Mouse (Mus musculus) hindlimb bud, embryonic 11.5 days (tissue): ENCODE measurements around the gene D17H6S53E.

Source experiments
- DNase-seq: peaks from one replicate; pipeline ENCODE4 v3.0.0-alpha.2; 2012; ENCODE audit warnings: low read depth, low spot score; ENCODE audit errors: extremely low spot score

The D17H6S53E gene

DNA sequence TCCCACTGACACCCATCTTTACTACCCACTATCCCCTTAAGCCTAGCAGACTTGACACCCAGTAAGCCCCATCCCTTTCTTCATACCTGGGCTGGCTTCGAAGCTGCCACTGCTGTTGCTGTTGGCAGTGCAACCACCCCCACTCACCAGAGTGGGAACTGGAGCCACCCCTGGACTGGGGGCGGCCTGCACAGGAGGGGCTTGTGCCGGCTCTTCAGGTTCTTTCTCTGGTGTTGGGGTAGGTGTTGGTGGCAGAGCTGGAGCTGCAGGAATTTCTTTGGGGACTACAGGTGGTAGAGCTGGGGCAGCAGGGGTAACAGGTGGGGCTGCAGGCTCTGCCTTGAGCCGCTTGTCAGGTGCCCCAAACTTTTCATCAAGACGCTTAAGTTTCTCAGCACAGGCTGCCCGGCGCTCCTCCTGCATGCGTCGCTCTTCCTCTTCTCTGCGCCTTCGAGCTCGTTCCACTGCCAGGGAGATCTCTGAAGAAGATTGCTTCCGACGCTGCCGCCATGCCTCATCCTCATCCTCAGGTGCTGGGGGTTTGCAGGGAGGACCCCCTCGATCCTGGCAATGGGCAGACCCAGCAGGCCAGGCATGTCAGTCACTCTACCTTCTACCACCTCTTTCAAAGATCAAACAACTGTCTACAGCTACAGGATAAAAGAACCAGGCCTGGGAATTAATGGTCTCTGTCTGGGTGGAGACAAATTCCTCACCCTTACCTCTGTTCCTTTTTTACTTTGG lies 32.8 kb downstream of the D17H6S53E start:
- no peak for DNase-seq

DNA sequence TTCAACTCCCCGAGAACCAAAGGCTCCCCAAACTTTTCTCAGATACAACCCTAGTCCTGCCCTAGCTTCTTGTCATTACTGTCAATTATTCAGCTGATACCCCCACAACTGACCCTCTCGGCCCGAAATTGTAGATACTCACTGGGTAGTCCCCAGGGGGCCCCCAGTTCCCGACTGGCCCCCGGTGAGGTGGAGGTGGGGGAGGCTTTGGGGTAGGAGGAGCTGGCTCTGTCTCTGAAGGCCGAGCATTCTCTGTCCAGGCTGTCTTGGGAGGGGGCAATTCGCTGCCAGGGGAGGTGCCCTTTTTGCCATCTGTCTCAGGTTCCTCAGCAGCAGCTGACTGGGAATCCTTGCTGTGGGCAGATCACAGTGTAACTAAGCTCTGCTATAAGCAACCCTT lies 33.5 kb downstream of the D17H6S53E start:
- no peak for DNase-seq

DNA sequence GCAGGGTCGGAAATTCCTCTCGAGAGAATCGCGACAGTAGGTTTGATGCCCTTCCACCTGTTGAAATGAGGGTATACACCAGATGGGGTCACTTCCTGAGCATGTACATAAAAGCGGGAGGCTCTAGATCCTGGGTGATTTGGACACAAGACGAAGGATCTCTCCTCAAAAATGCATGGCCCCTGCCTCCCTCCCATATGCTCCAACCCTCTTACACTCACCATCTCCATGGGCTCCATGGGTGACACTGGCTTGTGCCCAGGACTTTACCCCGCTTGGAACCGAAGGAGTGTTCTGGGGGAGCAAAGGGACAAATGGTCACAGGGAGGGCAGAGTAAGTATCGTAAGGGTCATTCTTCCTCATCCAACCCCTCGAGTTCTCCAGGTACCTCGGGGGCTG lies 35.2 kb downstream of the D17H6S53E start:
- no peak for DNase-seq

DNA sequence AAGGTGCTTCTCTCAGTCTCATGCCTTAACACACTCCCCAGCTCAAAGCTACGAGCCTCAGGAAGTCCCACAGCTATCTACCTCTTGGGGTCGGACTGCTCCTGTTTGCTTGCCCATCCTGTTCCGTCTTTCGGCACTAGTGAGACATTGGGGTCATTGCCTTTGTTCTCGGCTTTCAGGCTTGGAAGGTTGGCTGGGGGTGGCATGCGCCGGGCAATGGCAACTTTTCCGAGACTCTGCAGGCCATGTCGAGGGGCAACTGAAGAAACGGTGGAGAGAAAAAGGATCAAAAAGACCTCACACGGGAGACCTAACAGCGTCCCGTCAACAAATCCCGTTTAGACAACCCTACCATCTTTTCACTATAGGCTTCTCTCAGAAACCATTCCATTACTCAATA lies 35.9 kb downstream of the D17H6S53E start:
- DNase-seq = no peak

DNA sequence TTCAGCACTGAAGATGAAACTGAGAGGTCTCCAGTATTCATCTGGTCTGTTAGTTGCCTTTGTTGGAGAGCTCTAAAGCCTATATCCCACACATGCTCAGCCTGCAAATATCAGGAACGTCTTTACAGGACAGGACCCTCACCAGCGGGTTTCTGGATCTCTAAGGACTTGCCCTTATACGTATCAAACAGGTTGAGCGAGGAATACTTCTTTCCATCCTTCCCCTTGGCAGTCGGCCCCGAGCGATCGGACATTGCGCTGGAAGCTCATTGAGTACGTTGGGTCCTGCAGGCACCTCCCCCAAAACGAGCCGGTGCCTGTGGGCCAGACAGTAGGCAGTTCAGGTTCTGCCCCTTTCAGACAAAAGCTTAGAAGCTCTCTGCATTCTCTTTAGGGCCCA lies 36.6 kb downstream of the D17H6S53E start:
- no peak for DNase-seq

DNA sequence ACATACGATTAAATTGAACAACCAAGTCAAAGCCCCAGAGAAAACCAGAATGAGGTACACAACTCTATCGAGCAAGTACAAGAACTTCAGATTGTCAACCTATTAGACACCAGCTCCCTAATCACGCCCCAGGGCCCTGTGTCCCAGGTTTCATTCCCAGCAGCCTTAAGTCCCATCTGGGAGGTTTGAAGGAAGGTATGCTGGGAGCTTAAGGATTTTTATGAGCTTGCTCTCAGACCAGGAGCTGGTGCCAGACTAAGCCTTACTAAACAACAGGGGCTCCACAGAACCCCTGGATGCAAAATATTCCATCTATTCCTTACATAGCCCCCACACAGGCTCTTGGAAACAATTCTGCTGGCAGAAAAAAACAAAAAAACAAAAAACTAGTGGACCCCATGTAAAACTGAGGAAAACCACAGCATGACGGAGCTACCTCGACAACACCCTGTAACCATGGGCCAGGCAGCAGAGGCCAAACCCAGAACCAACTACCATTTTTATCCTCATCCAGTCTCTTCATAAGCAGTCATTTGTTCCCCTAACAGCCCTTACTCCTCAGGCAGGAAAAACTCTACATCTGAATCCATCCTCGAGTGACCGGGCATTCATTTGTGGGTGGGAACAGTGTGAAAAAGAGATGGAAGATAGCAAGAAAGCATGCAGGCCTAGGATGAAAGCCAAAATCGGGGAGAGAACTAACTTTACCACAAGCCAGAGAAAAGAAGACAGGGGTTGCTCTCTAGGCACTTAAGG lies 37.3 kb downstream of the D17H6S53E start:
- DNase-seq = no peak

DNA sequence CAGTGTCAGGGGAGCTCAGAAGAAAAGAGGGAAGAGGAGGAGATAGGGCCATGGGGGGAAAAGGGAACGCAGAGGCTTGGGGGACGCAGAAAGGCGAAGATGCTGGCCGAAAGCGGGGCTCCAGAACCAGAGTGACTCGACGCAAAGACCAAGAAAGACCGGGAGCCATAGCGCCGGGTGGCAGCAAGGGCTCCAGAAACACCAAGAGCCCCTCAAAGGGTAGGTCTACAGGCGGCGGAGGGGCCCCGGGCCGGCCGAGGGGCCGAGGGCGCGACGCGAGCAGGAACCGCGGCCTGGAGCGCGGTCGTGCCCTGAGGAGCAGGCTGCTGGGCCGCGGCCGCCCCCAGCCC lies 38.0 kb downstream of the D17H6S53E start:
- no peak for DNase-seq

DNA sequence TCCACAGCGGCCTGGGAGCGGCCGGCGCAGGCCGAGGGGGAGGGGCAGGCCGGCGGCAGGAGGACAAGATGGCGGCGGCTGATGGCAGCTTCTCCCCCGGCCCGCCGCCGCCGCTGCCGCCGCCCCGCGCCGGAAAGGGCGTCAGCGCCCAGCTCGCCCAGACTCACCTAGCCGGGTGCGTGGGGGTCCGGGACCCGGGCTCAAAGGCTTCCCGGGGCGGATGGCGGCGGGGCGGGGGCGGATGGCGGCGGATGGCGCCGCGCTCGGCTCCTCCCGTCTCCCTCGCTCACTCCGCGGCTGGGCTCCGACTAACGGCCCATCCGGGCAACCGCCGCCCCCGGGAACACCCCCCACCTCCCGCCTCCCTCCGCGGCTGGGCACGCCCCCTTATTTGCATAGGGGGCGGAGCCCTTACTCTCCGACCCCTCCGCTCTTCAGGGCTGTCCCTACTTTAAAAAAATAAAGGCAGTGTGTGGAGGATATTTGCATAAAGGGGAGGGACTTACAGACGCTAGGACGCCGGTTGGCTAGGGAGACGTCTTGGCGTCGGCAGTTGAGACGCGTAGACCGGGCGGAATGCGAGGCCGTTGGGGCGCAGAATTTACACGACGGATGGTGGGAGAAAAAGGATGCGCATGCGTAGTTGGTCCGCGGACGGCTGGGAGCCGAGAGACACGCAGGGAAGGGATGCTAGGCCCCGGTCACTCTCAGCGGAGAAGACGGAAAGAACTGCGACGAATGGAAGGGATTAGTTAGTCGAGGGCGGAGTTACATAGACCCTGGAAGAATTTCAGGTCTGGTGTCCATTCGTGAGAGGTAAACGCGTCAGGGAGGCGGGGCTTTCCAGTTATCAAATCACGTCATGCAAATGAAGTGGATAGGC lies 38.6 kb downstream of the D17H6S53E start, which contains the start of gene Prrc2a:
Gene Prrc2a (minus strand): TSS at position 330 of the 883 bp plus-strand sequence.
- DNase-seq = peak; percentile 93

DNA sequence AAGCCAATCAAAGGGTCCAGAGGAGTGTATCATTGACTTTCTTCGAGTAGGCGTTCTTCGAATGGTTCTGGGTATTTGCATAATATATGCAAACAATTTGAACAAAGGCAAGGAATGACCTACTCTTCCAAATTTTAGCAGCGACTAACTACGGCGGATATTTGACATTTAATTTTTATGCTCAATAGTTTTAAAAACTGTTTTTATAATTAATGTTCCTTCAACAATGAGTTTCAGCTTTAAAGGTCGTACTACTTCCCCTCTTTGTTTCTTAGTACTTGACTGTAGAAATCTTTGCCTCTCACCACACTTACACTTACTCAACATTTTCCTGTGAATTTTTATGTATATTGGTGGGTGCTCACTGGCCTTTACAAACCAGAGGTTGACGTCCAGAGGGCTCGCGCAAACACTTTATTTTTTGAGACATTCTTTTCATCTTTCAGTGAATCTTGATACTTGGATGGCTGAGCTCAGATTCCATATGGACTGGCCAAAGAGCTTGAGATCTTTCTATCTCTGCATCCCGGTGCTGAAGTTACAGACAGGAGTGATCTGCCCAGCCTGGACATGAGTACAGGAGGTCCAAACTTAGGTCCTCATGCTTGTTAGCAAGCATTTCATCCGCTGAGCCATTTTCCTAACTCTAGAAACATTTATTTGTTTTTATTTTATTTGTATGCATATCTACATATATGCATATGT lies 39.4 kb downstream of the D17H6S53E start:
- DNase-seq = no peak

DNA sequence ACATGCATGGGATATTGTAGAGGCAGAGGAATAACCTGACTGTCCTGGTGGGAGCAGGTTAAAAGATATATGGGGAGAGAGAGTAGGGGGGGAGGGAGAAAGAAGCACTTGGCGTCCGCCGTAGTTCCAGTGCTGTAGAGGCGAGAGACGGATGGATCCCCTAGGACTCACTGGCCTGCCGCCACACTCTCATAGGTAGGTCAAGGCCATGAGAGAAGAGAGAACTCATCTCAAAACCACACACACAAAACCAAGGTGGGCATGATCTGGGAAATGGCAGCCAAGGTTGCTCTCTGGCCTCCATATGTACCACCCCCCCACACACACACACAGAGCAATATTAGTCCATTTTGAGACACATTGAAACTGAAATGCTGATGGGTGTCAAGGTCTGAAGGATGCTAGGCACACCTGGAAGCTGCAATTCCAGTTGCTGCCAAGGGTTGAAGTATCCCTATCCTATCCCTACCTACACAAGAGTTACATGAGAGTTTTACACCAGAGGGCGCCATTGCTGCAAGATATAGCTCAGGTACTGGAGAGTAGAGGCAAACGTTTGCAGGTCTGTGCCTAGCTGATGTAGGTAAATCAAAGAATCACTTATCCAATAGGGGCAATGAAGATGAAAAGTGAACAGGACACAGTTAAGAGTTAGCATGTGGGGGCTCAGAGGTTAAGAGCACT lies 40.3 kb downstream of the D17H6S53E start:
- DNase-seq = no peak

DNA sequence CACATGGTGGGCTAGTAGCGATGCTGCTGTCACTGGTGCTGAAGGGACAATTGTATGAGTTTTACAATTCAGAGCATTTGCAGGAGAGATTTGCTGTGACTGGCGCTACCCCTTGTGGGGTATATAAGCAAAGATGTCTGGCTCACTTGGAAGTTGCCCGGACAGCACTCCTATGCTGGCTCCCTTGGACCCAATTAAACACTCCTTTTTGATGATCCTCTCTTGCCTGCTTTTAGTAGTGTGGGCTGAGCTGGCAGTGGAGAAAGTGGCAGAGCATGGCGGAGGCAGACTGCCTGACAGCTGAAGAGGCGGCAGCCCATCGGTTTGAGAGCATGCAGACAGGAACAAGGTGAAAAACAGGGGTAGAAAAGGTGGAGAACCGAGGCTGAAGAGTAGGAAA lies 41.6 kb downstream of the D17H6S53E start:
- no peak for DNase-seq

DNA sequence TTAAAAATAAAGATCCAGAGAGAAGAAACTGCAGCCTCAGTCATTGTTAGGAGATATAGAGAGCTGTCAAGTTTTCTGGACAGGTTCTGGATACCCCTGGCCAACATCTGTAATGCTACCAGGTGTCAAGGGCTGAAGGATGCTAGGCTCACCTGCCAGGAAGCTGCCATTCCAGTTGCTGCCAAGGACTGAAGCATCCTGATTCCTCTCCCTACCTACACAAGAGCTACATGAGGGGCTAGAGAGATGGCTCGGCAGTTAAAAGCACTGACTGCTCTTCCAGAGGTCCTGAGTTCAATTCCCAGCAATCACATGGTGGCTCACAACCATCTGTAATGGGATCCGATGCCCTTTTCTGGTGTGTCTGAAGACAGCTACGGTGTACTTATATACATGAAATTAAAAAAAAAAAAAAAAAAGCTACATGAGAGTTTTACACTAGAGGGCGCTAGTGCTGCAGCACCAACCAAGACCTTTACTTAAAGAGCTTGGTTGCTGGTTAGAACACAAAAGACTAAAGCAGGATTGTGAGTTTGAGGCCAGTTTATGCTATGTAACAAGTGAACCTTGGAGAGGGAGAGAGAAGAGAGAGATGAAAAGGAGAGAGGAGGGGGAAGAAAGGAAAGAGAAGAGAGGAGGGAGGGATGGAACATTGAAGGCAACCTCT lies 42.5 kb downstream of the D17H6S53E start:
- no peak for DNase-seq

DNA sequence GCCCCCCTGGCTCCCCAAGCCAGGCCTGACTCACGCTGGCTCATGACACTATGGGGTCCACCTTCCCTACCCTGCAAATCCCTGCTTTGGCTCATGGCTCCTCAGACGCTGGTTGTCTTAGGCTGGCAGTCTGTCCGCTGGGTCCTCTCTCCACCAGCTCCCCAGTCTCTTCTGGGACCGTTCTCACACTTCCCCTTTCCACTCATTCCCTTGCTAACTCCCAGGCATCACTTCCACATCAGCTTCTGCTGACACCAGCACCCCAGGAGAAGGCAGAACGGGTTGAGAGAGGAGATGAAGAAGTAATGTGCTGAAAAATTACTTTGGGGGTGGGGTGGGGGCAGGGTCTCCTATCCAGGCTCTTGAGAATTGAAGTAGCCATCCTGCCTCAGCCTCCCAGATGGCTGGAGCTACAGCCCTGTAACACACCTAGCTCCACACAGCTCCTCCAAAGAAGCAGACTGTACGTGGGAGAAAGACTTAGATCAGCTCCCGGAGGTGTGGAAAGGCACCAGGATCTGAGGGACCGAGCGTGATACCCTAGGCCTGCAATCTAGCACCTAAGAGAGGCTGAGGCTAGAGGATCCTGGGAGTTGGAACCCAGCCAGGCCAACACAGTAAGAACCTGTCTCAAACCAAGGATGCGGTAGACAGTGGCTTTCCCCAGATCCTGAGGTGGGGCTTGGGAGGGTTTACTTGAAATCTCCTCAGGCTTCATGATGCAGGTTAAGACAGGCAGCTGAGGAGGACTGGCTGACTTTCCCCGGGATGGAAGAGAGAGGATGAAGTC lies 46.5 kb downstream of the D17H6S53E start:
- no peak for DNase-seq

DNA sequence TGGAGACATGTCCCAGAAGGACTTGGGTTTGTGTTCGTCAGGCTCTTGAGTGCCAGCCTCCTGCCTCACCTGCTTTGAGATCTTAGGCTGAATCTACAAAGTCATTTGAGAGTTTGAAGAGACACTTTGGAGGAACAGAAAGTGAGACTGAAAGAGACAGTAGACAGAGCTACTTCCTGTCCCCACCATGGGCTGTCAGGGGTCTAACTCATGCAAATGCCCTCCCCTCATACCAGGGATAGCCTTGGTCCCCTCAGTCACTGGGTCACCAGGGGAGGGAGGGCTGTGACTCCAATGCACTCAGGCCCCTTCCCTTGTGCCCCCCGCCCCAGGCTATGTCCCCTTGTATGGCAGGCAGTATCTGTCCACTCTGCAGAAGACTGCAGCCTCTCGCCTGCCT lies 47.2 kb downstream of the D17H6S53E start:
- DNase-seq = no peak

DNA sequence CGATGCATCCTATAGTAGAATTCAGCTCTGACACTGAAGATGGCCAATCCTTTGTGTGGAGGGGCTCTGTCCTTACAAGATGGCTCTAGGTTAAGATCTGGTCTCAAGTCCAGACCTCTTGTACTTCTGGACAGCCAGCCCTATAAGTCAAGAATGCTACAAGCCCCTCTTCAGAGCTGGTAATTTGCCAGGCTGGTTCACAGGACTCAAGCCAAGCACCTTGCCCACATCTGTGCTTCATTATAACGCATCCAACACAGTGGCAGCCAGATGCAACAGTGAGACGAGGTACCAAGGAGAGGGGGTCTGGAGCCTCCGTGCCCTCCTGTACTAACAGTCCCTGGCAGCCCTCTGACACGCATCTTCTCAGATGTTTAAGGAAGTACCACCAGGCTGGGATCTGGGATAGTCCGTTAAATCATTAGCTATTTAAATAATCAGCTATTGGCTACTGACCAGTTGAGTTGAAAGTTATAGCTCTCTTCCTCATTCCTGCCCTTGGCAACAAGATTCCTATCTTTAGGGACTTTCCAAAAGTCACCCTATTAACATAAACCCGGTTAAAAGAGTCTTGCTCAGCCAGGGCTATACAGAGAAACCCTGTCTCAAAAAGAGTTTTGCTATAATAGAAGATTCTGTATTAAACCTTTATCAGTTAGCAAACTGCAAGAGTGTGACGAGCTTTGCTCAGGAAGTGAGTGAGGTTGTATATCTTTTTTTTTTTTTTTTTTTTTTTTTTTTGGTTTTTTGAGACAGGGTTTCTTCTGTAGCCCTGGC lies 48.2 kb downstream of the D17H6S53E start:
- no peak for DNase-seq

DNA sequence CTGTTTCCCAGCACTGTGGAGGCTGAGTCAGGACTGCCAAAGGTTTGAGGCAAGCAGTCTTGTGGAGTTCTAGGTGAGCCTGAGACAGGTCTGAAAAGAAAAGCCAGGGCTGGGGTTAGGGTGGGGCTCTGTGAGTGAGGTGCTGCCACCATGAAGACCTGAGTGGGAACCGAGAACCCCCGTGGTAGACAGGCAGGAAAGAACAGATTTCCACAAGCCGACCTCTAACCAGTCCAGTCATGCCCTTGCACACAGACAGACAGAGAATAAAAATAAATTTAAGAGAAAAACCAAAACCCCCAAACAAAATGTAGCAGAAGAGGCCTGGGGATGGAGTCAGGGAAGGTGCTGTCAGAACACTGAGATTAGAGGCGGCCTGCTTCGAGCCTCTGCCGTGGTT lies 49.2 kb downstream of the D17H6S53E start:
- no peak for DNase-seq

DNA sequence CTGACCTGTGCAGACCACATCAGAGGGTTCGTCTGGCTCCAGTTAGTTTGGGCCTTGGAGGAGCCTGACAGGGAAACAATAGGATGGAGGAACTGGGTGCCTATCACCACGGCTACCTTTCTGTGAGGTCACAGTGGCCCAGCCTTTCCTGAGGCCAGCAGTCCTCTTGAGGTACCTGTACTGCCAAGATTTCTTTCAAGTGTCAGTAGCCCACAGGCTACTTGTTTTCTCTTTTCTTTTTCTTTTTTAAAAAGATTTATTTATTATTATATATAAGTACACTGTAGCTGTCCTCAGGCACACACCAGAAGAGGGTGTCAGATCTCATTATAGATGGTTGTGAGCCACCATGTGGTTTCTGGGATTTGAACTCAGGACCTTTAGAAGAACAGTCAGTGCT lies 49.8 kb downstream of the D17H6S53E start, which contains the start of gene Aif1:
Gene Aif1 (minus strand): TSS at position 101 of the 400 bp plus-strand sequence.
- DNase-seq = no peak
